Mouse (Mus musculus) limb, embryonic 13.5 days (tissue): ENCODE measurements around the gene Aldh1a2. TPM values are rescaled to one million over a fixed set of nuclear protein-coding genes. Genes with fewer than 3 reads are reported as not detected.

Experiments used
- ATAC-seq: fragments of 200-750 bp; cut with Nextera tagmentation; 2 replicates; pipeline ENCODE4 v1.8.0; 2017; ENCODE audit warnings: low read depth, moderate number of reproducible peaks, moderate TSS enrichment; ENCODE audit not compliant: low FRiP score
- H3K27ac ChIP-seq: fragments of 300-500 bp; sonication (generic); 2 replicates; pipeline ENCODE4 v1.5.1; 2015; ENCODE audit warnings: inconsistent platforms, mild to moderate bottlenecking, moderate library complexity
- H3K27me3 ChIP-seq: fragments of 300-500 bp; sonication (generic); 2 replicates; pipeline ENCODE4 v1.6.1; 2015; ENCODE audit warnings: mild to moderate bottlenecking, inconsistent platforms
- H3K36me3 ChIP-seq: fragments of 300-500 bp; sonication (generic); 2 replicates; pipeline ENCODE4 v1.6.1; 2015; ENCODE audit warnings: inconsistent platforms, mild to moderate bottlenecking, moderate library complexity
- H3K4me1 ChIP-seq: fragments of 300-500 bp; sonication (generic); 2 replicates; pipeline ENCODE4 v1.6.1; 2015; ENCODE audit warnings: inconsistent platforms
- H3K4me2 ChIP-seq: fragments of 300-500 bp; sonication (generic); replicated peaks from 2 replicates; pipeline ENCODE4 v1.6.1; 2015; ENCODE audit warnings: inconsistent platforms, mild to moderate bottlenecking, moderate library complexity
- H3K4me3 ChIP-seq: fragments of 300-500 bp; sonication (generic); 2 replicates; pipeline ENCODE4 v1.5.1; 2015; ENCODE audit warnings: moderate library complexity, mild to moderate bottlenecking, inconsistent platforms
- H3K9ac ChIP-seq: fragments of 300-500 bp; sonication (generic); 2 replicates; pipeline ENCODE4 v1.6.1; 2015; ENCODE audit warnings: mild to moderate bottlenecking, inconsistent platforms
- H3K9me3 ChIP-seq: fragments of 300-500 bp; sonication (generic); 2 replicates; pipeline ENCODE4 v1.6.1; 2016; ENCODE audit warnings: inconsistent platforms
- WGBS: fragments of 180-500 bp; shearing (Covaris S2); methylation state at CpG from one replicate; pipeline ENCODE4 v1.1.7; 2015; 5-methylcytosine and 5-hydroxymethylcytosine counted together
- polyA plus RNA-seq: library from polyadenylated mRNA; unstranded; fragments of >200 nt; fragmentation: Nextera tagmentation; extraction: Ambion mirVana; gene quantifications from 2 replicates; pipeline ENCODE4 v1.2.1, GENCODE M21; 2015

The Aldh1a2 gene
- 113 and 119 TPM in 2 replicates for polyA plus RNA-seq

- peak; percentile 84 for ATAC-seq
- Histone ChIP-seq H3K4me3 (peak within 1 kb of the TSS; percentile 49), H3K9ac (peak within 1 kb of the TSS; percentile 59), H3K27me3 (peaks cover 71% of the 10 kb centered on the region), H3K27ac (no peak within 1 kb of the TSS), H3K9me3 (no peaks in the 10 kb centered on the region), H3K4me1 (peaks cover 15% of the 10 kb centered on the region), H3K36me3 (no peaks in the 10 kb centered on the region), H3K4me2 (peak within 1 kb of the TSS; percentile 76)
- WGBS, result under 1% methylated on average over 93 of the region's 97 CpGs
Measured at GRCm38 (mm10) chr9:71215248-71216035, at the start of gene Aldh1a2. Aldh1a2 (plus strand) TSS chr9:71215789.

DNA sequence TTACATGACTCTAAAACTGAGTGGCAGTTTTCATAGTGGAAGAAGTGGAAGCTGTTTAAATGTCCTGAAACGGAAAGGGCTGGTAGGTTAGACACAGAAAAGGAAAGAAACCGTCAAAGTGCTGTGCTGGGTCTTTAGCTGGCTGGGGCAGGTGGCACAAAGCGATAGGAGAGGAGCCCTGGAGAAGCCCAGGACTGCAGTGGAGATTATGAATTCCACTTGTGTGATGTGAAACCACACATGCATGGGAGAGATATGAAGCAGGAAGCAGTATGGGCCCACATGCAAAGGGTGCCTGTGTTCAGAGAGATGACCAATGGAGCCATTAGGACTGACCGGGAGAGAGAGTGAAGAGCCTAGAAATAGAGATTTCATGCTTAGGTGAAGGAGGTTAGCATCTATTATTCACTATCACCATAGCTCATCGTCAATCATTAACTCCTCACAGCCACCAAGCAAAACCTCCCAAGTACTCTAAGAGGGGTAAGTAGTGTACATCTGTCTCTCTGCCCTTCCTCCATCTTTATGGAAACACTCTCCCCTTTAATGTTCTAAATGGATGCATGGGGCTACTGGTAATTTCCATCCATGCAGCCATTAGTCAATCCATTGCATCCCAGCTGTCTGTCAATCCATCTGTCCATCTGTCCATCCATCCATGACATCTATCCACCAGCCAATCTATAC lies 49.4 kb upstream of the Aldh1a2 start:
- Histone ChIP-seq H3K27me3 (no peaks in the 10 kb centered on the region), H3K4me2 (no peak overlapping the region), H3K9ac (no peak overlapping the region), H3K27ac (no peak overlapping the region), H3K4me1 (peaks cover 17% of the 10 kb centered on the region), H3K9me3 (no peaks in the 10 kb centered on the region), H3K36me3 (no peaks in the 10 kb centered on the region), H3K4me3 (no peak overlapping the region)
- WGBS, result 85% methylated on average over 5 of the region's 5 CpGs
- no peak for ATAC-seq

DNA sequence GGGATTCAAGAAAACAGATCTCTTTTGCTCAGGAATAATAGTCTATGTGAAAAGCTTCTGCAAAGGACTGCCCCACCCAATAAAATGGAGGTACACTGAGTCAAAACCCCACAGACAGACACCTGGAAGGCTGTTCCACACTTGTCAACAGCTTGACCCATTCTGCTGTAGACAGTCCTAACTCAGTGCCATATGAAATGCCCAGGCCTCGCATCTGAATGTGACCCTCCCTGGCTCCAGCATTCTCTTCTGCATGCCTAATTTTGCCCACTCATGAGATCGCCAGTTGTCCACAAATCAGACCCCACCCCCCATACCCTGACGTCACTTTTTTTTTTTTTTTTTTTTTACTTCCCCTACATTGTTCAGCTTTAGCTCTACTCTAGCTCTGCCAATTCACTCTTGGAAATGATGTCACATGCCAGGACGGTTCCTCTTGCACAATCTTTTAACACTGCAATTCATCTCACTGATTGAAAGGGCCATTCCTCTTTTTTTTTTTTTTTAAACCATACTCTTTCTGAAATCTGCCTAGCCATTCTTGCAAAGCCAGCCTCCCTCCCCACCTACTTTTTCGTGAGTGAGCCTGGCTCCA lies 48.6 kb upstream of the Aldh1a2 start:
- WGBS, result 85% methylated on average over 5 of the region's 5 CpGs
- H3K4me2 ChIP-seq, result no peak overlapping the region
- H3K36me3 ChIP-seq, result no peaks in the 10 kb centered on the region
- no peak overlapping the region for H3K9ac ChIP-seq
- ATAC-seq, result no peak
- H3K27me3 ChIP-seq, result no peaks in the 10 kb centered on the region
- H3K4me1 ChIP-seq, result peaks cover 17% of the 10 kb centered on the region
- no peak overlapping the region for H3K27ac ChIP-seq
- no peaks in the 10 kb centered on the region for H3K9me3 ChIP-seq
- H3K4me3 ChIP-seq, result no peak overlapping the region

DNA sequence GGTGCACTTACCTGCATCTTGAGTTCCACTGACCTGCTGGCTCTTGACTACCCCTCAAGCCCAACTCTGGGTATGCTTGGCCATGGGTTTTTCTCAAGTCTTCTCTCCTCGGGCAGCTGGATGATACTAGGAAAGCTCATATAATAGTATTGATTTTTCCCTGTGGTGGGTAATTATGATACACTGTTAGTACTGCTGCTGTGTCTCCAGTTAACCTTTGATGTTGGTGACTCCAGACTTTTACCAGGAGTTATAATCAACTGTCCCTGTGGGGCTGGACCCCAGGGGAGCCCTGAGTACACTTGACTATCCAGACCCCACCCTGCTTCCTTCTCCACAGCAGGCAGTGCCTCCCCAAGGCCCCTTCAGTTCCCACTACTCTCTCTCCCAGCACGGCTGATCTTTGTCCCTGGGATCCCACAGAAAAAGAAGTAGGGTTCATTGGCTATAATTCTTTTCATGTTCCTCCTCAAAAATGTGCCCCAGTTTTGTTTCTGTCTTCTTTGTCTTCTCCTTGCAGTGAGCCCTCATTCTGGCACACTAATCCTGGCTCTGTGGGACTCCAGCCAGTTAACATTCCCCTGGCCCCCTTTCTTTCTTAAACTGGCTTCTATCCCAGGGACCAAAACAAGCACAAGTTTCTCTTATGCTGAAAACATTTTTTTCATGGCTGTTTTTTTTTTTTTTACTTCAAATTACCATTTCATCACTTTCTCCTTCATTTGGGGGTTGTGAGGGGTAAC lies 47.9 kb upstream of the Aldh1a2 start:
- no peaks in the 10 kb centered on the region for H3K27me3 ChIP-seq
- no peak for ATAC-seq
- no peaks in the 10 kb centered on the region for H3K9me3 ChIP-seq
- peaks cover 17% of the 10 kb centered on the region for H3K4me1 ChIP-seq
- H3K4me3 ChIP-seq, result no peak overlapping the region
- no peaks in the 10 kb centered on the region for H3K36me3 ChIP-seq
- no peak overlapping the region for H3K4me2 ChIP-seq
- H3K27ac ChIP-seq, result no peak overlapping the region
- WGBS, result 43% methylated on average over 2 of the region's 2 CpGs
- no peak overlapping the region for H3K9ac ChIP-seq

GRCm38 (mm10) chr9:71168511-71168910 lies 47.1 kb upstream of the Aldh1a2 start, which contains the start of gene Aqp9:
Aqp9 (minus strand) TSS chr9:71168682.
- Histone ChIP-seq H3K9ac (no peak within 1 kb of the TSS), H3K27ac (no peak within 1 kb of the TSS), H3K27me3 (no peaks in the 10 kb centered on the region), H3K4me1 (peaks cover 17% of the 10 kb centered on the region), H3K36me3 (no peaks in the 10 kb centered on the region), H3K9me3 (no peaks in the 10 kb centered on the region), H3K4me2 (peak within 1 kb of the TSS; percentile 44), H3K4me3 (no peak within 1 kb of the TSS)
- 24% methylated on average over 12 of the region's 12 CpGs for WGBS
- no peak for ATAC-seq

- 56% methylated on average over 9 of the region's 9 CpGs for WGBS
- H3K36me3 ChIP-seq, result no peaks in the 10 kb centered on the region
- no peak overlapping the region for H3K4me3 ChIP-seq
- H3K4me2 ChIP-seq, result no peak overlapping the region
- ATAC-seq, result no peak
- H3K9ac ChIP-seq, result no peak overlapping the region
- H3K27ac ChIP-seq, result no peak overlapping the region
- peaks cover 6% of the 10 kb centered on the region for H3K4me1 ChIP-seq
- H3K9me3 ChIP-seq, result no peaks in the 10 kb centered on the region
- H3K27me3 ChIP-seq, result no peaks in the 10 kb centered on the region
Measured at GRCm38 (mm10) chr9:71173533-71173932, 42.1 kb upstream of the Aldh1a2 start.

DNA sequence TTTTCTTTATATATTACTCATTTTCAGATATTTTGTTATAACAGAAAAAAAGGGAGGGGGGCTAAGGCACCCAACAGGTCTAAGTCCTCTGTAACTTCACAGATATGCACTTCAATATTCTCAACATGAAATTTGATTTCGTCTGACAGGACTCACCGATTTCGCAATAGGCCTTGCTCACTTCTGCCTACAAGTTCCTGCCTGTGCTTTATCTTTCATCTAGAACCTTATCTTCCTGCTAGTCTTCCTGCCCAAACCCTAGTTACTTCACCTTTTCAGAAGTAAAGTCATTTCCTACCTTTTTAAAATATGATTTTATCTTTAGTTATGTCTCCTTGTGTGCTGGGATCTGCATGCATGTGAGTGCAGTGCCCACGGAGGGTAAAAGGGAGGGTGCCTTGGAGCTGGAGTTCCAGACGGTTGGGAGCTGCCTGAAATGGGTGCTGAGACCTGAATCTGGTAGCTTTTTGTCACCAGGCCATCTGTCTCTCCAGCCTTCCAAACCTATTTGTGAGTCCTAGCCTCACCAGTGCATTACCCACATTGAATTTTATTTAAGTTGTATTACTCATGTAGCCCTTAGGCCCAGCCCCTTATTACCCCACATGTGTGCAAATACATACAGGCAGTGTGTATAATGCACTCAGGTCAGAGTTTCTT lies 41.1 kb upstream of the Aldh1a2 start:
- Histone ChIP-seq H3K36me3 (no peaks in the 10 kb centered on the region), H3K4me2 (no peak overlapping the region), H3K4me3 (no peak overlapping the region), H3K4me1 (no peaks in the 10 kb centered on the region), H3K27me3 (no peaks in the 10 kb centered on the region), H3K27ac (no peak overlapping the region), H3K9me3 (no peaks in the 10 kb centered on the region), H3K9ac (no peak overlapping the region)
- no peak for ATAC-seq
- WGBS, result 86% methylated on average over 5 of the region's 5 CpGs

DNA sequence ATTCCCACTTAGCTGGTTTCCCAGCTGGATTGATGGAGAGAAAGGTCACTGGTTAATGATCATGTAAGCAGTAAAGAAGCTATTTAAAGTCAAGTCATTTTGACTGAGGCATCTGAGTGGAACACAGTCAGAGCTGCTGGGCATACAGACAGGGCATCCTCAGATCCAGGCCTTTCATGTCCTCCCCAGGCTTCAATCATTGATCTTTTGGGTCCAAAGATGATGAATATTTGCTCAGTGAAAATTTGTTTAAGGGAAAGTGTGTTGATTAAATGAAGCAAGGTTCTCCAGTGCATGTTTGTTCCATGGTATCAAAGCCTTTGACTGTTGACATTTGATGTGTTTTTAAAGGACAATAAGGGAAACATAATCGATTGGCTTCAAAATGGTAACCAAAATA lies 39.9 kb upstream of the Aldh1a2 start:
- ATAC-seq, result no peak
- H3K4me2 ChIP-seq, result no peak overlapping the region
- H3K27me3 ChIP-seq, result no peaks in the 10 kb centered on the region
- H3K27ac ChIP-seq, result no peak overlapping the region
- H3K36me3 ChIP-seq, result no peaks in the 10 kb centered on the region
- H3K9ac ChIP-seq, result no peak overlapping the region
- 88% methylated on average over 1 of the region's 1 CpGs for WGBS
- H3K9me3 ChIP-seq, result no peaks in the 10 kb centered on the region
- H3K4me1 ChIP-seq, result no peaks in the 10 kb centered on the region
- no peak overlapping the region for H3K4me3 ChIP-seq

DNA sequence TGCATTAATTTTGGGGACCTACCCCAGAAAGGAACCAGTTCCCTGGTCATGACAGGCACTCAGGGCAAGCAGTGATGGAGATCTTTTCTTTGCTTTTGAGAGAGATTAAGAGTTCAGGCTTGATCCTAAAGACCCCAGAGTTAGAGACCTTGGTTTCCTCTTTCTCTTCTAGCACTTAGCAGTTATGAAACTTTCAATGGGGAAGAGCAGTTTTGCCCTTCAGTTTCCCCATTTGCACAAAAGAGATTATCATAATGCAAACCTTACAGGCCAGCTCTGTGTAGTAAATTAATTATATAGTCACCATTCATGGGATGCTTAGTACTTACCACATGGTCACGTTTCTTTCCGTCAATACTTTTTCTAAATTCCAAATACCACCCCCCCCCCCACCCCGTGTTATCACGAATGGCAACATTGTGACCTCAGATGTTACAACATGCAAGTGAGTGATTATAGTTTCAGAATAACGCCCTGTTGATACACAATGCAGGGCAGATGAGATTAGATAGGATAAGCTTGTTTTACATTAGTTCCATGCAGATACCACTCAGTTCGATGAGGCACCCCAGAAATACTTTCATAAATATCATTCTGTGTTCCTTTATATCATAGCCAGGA lies 36.2 kb upstream of the Aldh1a2 start:
- Histone ChIP-seq H3K36me3 (no peaks in the 10 kb centered on the region), H3K4me2 (no peak overlapping the region), H3K9ac (no peak overlapping the region), H3K27ac (no peak overlapping the region), H3K4me1 (no peaks in the 10 kb centered on the region), H3K4me3 (no peak overlapping the region), H3K27me3 (no peaks in the 10 kb centered on the region), H3K9me3 (no peaks in the 10 kb centered on the region)
- ATAC-seq, result no peak
- 84% methylated on average over 6 of the region's 6 CpGs for WGBS

GRCm38 (mm10) chr9:71179964-71180700 lies 35.5 kb upstream of the Aldh1a2 start:
- no peaks in the 10 kb centered on the region for H3K4me1 ChIP-seq
- H3K9me3 ChIP-seq, result no peaks in the 10 kb centered on the region; the same call in 1 of the 2 replicates
- no peak overlapping the region for H3K4me2 ChIP-seq
- no peak overlapping the region for H3K9ac ChIP-seq
- H3K27me3 ChIP-seq, result no peaks in the 10 kb centered on the region
- ATAC-seq, result no peak
- H3K36me3 ChIP-seq, result no peaks in the 10 kb centered on the region
- H3K27ac ChIP-seq, result no peak overlapping the region
- 66% methylated on average over 8 of the region's 8 CpGs for WGBS
- no peak overlapping the region for H3K4me3 ChIP-seq

DNA sequence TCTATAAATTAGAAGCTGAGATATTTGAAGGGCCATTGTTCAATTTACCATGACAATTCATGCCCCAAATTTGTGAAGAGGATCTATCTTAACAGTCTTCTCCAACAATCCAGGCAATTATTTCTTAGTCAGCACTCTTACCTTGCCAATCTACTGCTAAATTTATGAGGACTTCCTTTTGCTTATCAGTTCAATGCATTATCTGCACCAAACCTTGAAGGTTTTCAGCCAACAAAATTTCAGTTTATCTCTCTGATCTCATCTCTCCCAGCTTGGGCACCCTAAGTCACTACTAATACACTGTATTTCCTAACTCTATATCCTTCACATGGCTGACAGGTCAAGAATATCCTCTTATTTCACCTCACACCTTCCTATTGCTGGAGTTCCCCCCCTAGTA lies 30.3 kb upstream of the Aldh1a2 start:
- Histone ChIP-seq H3K9ac (no peak overlapping the region), H3K4me2 (no peak overlapping the region)
- ATAC-seq, result no peak

More for the DNA sequence above, 30.3 kb upstream of the Aldh1a2 start:
- no peaks in the 10 kb centered on the region for H3K27me3 ChIP-seq
- H3K36me3 ChIP-seq, result no peaks in the 10 kb centered on the region
- 0 out of 2 replicates have a peak, but pooled peaks cover 2% of the 10 kb centered on the region for H3K4me1 ChIP-seq
- no peak overlapping the region for H3K4me3 ChIP-seq
- no peak overlapping the region for H3K27ac ChIP-seq
- no peaks in the 10 kb centered on the region; the same call in 1 of the 2 replicates for H3K9me3 ChIP-seq
